Mouse (Mus musculus): ENCODE measurements around the gene Krtap9-5. TPM values are rescaled to one million over a fixed set of nuclear protein-coding genes. Genes with fewer than 3 reads are reported as not detected.

Gene Krtap9-5
- total RNA-seq, 2 experiments from 2014 or later: not detected

Other genes with a start within 250 kb of the Krtap9-5 start
- not detected for gene Gm14180, start 214.2 kb upstream of the Krtap9-5 start, total RNA-seq (2021)
- gene Gm11595, start 175.6 kb upstream of the Krtap9-5 start, total RNA-seq (2021): not detected
- not detected for gene Krtap4-8, start 167.8 kb upstream of the Krtap9-5 start, total RNA-seq (2021)
- gene Krtap4-9, start 163.3 kb upstream of the Krtap9-5 start, total RNA-seq (2021): not detected
- gene Gm11596, start 155.0 kb upstream of the Krtap9-5 start, total RNA-seq (2021): not detected
- not detected for gene Gm11569, start 149.5 kb upstream of the Krtap9-5 start, total RNA-seq (2021)
- gene Gm11554, start 144.0 kb upstream of the Krtap9-5 start, total RNA-seq (2021): not detected
- gene Krtap4-13, start 138.6 kb upstream of the Krtap9-5 start, total RNA-seq (2021): not detected
- not detected for gene Gm11564, start 132.8 kb upstream of the Krtap9-5 start, total RNA-seq (2021)
- not detected for gene 2300003K06Rik, start 110.4 kb upstream of the Krtap9-5 start, total RNA-seq (2021)
- not detected for gene Krtap4-16, start 96.9 kb upstream of the Krtap9-5 start, total RNA-seq (2021)
- gene Gm11568, start 90.6 kb upstream of the Krtap9-5 start, total RNA-seq (2021): not detected
- gene Gm11559, start 84.0 kb upstream of the Krtap9-5 start, total RNA-seq (2021): not detected
- not detected for gene Krtap9-1, start 75.1 kb upstream of the Krtap9-5 start, total RNA-seq (2021)
- not detected for gene Gm11567, start 69.3 kb upstream of the Krtap9-5 start, total RNA-seq (2021)
- not detected for gene Krtap31-1, start 40.6 kb upstream of the Krtap9-5 start, total RNA-seq (2021)
- not detected for gene Gm11565, start 33.7 kb upstream of the Krtap9-5 start, total RNA-seq (2021)
- gene Krtap31-2, start 12.2 kb upstream of the Krtap9-5 start, total RNA-seq (2021): not detected
- gene Krtap29-1, start 30.6 kb downstream of the Krtap9-5 start, total RNA-seq (2021): not detected
- not detected for gene Krtap16-1, start 38.1 kb downstream of the Krtap9-5 start, total RNA-seq (2021)
- not detected for gene Krtap17-1, start 45.5 kb downstream of the Krtap9-5 start, total RNA-seq (2021)
- gene Krt33a, start 67.7 kb downstream of the Krtap9-5 start, total RNA-seq (2021): not detected
- not detected for gene Krt33b, start 81.4 kb downstream of the Krtap9-5 start, total RNA-seq (2021)
- not detected for gene Krt34, start 93.1 kb downstream of the Krtap9-5 start, total RNA-seq (2021)
- gene Krt31, start 102.1 kb downstream of the Krtap9-5 start, total RNA-seq (2021): not detected
- not detected for gene Krt32, start 139.8 kb downstream of the Krtap9-5 start, total RNA-seq (2021)
- gene Krt35, start 147.8 kb downstream of the Krtap9-5 start, total RNA-seq (2021): not detected
- not detected for gene Krt36, start 157.2 kb downstream of the Krtap9-5 start, total RNA-seq (2021)
- gene Krt13, start 173.1 kb downstream of the Krtap9-5 start, total RNA-seq (2021): not detected
- gene Krt15, start 187.5 kb downstream of the Krtap9-5 start, total RNA-seq (2021): not detected
- under 1 TPM; 0.41 to 0.57 TPM for gene Krt19, start 200.2 kb downstream of the Krtap9-5 start, total RNA-seq (2021)
- gene Krt9, start 244.8 kb downstream of the Krtap9-5 start, total RNA-seq (2021): not detected

Measured in gastrocnemius, postnatal 36 days (tissue).